Comparison of ENCODE assay signal across 9 mouse cellular contexts in genomic region chr5:135189281-135190022, GRCm38 (mm10). TPM values are rescaled to one million over a fixed set of nuclear protein-coding genes. Genes with fewer than 3 reads are reported as not detected.
A peak's percentile ranks its signal among the peaks of the same experiment; 100 is the strongest.
DNase-seq lines count a peak whose midpoint lies in the region; ATAC-seq and TF ChIP-seq lines count a peak whose summit lies in the region.
"Had no signal": no experiment of that assay in that cellular context is flagged by ENCODE, and none has a peak within 500 bp of the region (broad histone marks: within the 10 kb centered on the region; RNA-seq: fewer than 3 reads in every experiment).

No protein-coding gene starts in this region.

- peak overlapping the region; percentile 72 for H3K4me2 ChIP-seq in kidney, embryonic 14.5 days (replicated peaks; ENCODE audit: low read depth, low read length)
- H3K4me2 ChIP-seq in embryonic facial prominence, embryonic 11.5 days (ENCODE audit: low read depth, low read length) = peak overlapping the region; percentile 58
- H3K4me2 ChIP-seq in midbrain, postnatal 0 days (ENCODE audit: low read depth, low read length, poor library complexity, severe bottlenecking) = peak overlapping the region; percentile 80

- H3K27me3 ChIP-seq in kidney, embryonic 14.5 days (ENCODE audit: control insufficient read depth, insufficient read depth, low read length) = no peaks in the 10 kb centered on the region
- H3K27me3 ChIP-seq in embryonic facial prominence, embryonic 11.5 days (ENCODE audit: control insufficient read depth, insufficient read depth, low read length) = no peaks in the 10 kb centered on the region
- H3K27me3 ChIP-seq in midbrain, postnatal 0 days (ENCODE audit: insufficient read depth, low read length) = no peaks in the 10 kb centered on the region

- no peak for TF ChIP-seq CTCF in midbrain, postnatal 0 days (IDR thresholded peaks at IDR 0.05)

- peak overlapping the region; percentile 93 for H3K4me3 ChIP-seq in kidney, embryonic 14.5 days (ENCODE audit: low read length)
- H3K4me3 ChIP-seq in embryonic facial prominence, embryonic 11.5 days (ENCODE audit: low read depth, low read length) = peak overlapping the region; percentile 100
- H3K4me3 ChIP-seq in midbrain, postnatal 0 days (ENCODE audit: low read depth, low read length) = peak overlapping the region; percentile 10; the same call in 1 of the 2 replicates

- peaks cover 30% of the 10 kb centered on the region for H3K36me3 ChIP-seq in kidney, embryonic 14.5 days (ENCODE audit: control insufficient read depth, insufficient read depth, low read length)
- peaks cover 3% of the 10 kb centered on the region; the same call in 1 of the 2 replicates for H3K36me3 ChIP-seq in embryonic facial prominence, embryonic 11.5 days (replicated peaks; ENCODE audit: control insufficient read depth, insufficient read depth, low read depth, low read length)
- no peaks in the 10 kb centered on the region for H3K36me3 ChIP-seq in midbrain, postnatal 0 days (ENCODE audit: insufficient read depth, low read length)

- 46% methylated on average over 2 of the region's 2 CpGs for WGBS in kidney, embryonic 14.5 days
- 61% methylated on average over 2 of the region's 2 CpGs for WGBS in embryonic facial prominence, embryonic 11.5 days
- 68% methylated on average over 2 of the region's 2 CpGs for WGBS in midbrain, postnatal 0 days

- H3K4me1 ChIP-seq in kidney, embryonic 14.5 days (ENCODE audit: control insufficient read depth, insufficient read depth, low read length) = peaks cover 18% of the 10 kb centered on the region
- no peaks in the 10 kb centered on the region for H3K4me1 ChIP-seq in embryonic facial prominence, embryonic 11.5 days (ENCODE audit: control insufficient read depth, insufficient read depth, low read length)
- peaks cover 12% of the 10 kb centered on the region; the same call in 1 of the 2 replicates for H3K4me1 ChIP-seq in midbrain, postnatal 0 days (ENCODE audit: insufficient read depth, low read length)

- DNase-seq in kidney, postnatal 10 days = no peak
- DNase-seq in embryonic facial prominence, embryonic 11.5 days (ENCODE audit: low spot score) = no peak
- peak; percentile 23 for DNase-seq in induced T-regulatory cell, adult 2 months (ENCODE audit: low read depth)
- no peak for DNase-seq in midbrain, postnatal 0 days (ENCODE audit: low spot score)
- no peak for DNase-seq in urinary bladder, postnatal 10 days (ENCODE audit: low spot score)
- DNase-seq in spleen, postnatal 14 days (ENCODE audit: low spot score in 2 of 2) = no peak
- no peak for DNase-seq in kidney, postnatal 4 days
- DNase-seq: thymus, postnatal 4 days had no signal

- no peak for ATAC-seq in kidney, embryonic 14.5 days (ENCODE audit: low FRiP score, low TSS enrichment)
- no peak for ATAC-seq in embryonic facial prominence, embryonic 11.5 days (replicated peaks; ENCODE audit: insufficient number of reproducible peaks, low FRiP score, low TSS enrichment, low read depth)
- no peak for ATAC-seq in midbrain, postnatal 0 days (ENCODE audit: low FRiP score)

- peaks cover 3% of the 10 kb centered on the region; the same call in 1 of the 2 replicates for H3K9me3 ChIP-seq in kidney, embryonic 14.5 days (ENCODE audit: control insufficient read depth, low read length)
- H3K9me3 ChIP-seq in embryonic facial prominence, embryonic 11.5 days (replicated peaks; ENCODE audit: control insufficient read depth, low read length) = no peaks in the 10 kb centered on the region
- H3K9me3 ChIP-seq in midbrain, postnatal 0 days (ENCODE audit: low read length) = no peaks in the 10 kb centered on the region

- 0 out of 2 replicates have a peak overlapping the region, but pooled peaks have one; percentile 11 for H3K27ac ChIP-seq in kidney, embryonic 14.5 days (ENCODE audit: low read depth, low read length)
- no peak overlapping the region for H3K27ac ChIP-seq in embryonic facial prominence, embryonic 11.5 days (replicated peaks; ENCODE audit: low read depth, low read length)
- H3K27ac ChIP-seq in midbrain, postnatal 0 days (ENCODE audit: low read depth, low read length) = no peak overlapping the region

- H3K9ac ChIP-seq in kidney, embryonic 14.5 days (ENCODE audit: low read depth, low read length) = peak overlapping the region; percentile 98; the same call in 1 of the 2 replicates
- peak overlapping the region; percentile 100 for H3K9ac ChIP-seq in embryonic facial prominence, embryonic 11.5 days (replicated peaks; ENCODE audit: low read length)
- 0 out of 2 replicates have a peak overlapping the region, but pooled peaks have one; percentile 40 for H3K9ac ChIP-seq in midbrain, postnatal 0 days (replicated peaks; ENCODE audit: low read length, poor library complexity, severe bottlenecking)

RNA-seq across cellular contexts. Expression of gene Baz1b, which starts 2.4 kb away (rescaled TPM):
- 35.8 and 68.8 TPM in 2 replicates for polyA plus RNA-seq in kidney, embryonic 14.5 days (2014; fragmentation: Nextera tagmentation; extraction: Ambion mirVana)
- polyA plus RNA-seq in embryonic facial prominence, embryonic 11.5 days (2014; fragmentation: Nextera tagmentation; extraction: Ambion mirVana) = 60.2 and 65.6 TPM in 2 replicates
- 33.4 and 41.3 TPM in 2 replicates for total RNA-seq in midbrain, postnatal 0 days (2014; rRNA removed)
- 10.9 and 12.5 TPM in 2 replicates for polyA plus RNA-seq in midbrain, postnatal 0 days (2015; fragmentation: Nextera tagmentation; extraction: Ambion mirVana)

RNA-seq across cellular contexts. Expression of gene Bcl7b, which starts 21.4 kb away (rescaled TPM):
- polyA plus RNA-seq in kidney, embryonic 14.5 days (2014; fragmentation: Nextera tagmentation; extraction: Ambion mirVana) = 47.9 and 56.1 TPM in 2 replicates
- polyA plus RNA-seq in embryonic facial prominence, embryonic 11.5 days (2014; fragmentation: Nextera tagmentation; extraction: Ambion mirVana) = 38.5 and 40.2 TPM in 2 replicates
- total RNA-seq in midbrain, postnatal 0 days (2014; rRNA removed) = 20.0 and 33.2 TPM in 2 replicates
- 39.2 and 39.7 TPM in 2 replicates for polyA plus RNA-seq in midbrain, postnatal 0 days (2015; fragmentation: Nextera tagmentation; extraction: Ambion mirVana)

RNA-seq across cellular contexts. Expression of gene Tbl2, which starts 40.0 kb away (rescaled TPM):
- 11.9 and 24.5 TPM in 2 replicates for polyA plus RNA-seq in kidney, embryonic 14.5 days (2014; fragmentation: Nextera tagmentation; extraction: Ambion mirVana)
- 20.0 and 20.8 TPM in 2 replicates for polyA plus RNA-seq in embryonic facial prominence, embryonic 11.5 days (2014; fragmentation: Nextera tagmentation; extraction: Ambion mirVana)
- 28.6 and 62.9 TPM in 2 replicates for total RNA-seq in midbrain, postnatal 0 days (2014; rRNA removed)
- polyA plus RNA-seq in midbrain, postnatal 0 days (2015; fragmentation: Nextera tagmentation; extraction: Ambion mirVana) = 8.9 and 10.0 TPM in 2 replicates

Comparison
In these comparisons a context has a peak if more than half of its experiments do, and no peak if none do; other contexts are left out.
1. H3K4me3 ChIP-seq: peak in every context shown above with its lines; median percentile 100 in embryonic facial prominence, embryonic 11.5 days; 93 in kidney, embryonic 14.5 days; 10 in midbrain, postnatal 0 days.
2. H3K9ac ChIP-seq: peak in every context shown above with its lines; median percentile 100 in embryonic facial prominence, embryonic 11.5 days; 98 in kidney, embryonic 14.5 days; 40 in midbrain, postnatal 0 days.